Mouse (Mus musculus) ovary, adult 18-20 months (tissue): ENCODE data around the gene Arhgap23.

Source experiments
- DNase-seq: peaks from one replicate; pipeline ENCODE4 v3.0.0; 2022; ENCODE audit warnings: low spot score, mixed read lengths

Arhgap23 gene

GRCm38 (mm10) chr11:97534442-97535307 is 119.3 kb downstream of the Arhgap23 start:
- no peak for DNase-seq

DNA sequence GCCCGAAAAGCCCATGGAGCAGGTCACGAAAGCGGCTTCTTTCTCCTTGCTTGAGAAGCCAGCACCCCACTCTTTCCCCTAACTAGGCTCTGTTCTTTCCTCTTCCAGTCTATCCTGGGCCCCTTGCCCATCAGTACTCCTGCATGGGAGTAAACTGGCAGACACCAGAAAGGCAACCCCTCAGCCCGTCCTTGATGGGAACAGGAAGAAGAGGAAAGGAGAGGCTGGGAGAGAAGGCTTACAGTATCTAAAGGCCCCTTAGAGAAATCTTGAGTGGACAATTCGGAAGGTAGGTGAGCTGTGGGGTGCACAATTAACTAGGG is 119.9 kb downstream of the Arhgap23 start:
- no peak for DNase-seq

DNA sequence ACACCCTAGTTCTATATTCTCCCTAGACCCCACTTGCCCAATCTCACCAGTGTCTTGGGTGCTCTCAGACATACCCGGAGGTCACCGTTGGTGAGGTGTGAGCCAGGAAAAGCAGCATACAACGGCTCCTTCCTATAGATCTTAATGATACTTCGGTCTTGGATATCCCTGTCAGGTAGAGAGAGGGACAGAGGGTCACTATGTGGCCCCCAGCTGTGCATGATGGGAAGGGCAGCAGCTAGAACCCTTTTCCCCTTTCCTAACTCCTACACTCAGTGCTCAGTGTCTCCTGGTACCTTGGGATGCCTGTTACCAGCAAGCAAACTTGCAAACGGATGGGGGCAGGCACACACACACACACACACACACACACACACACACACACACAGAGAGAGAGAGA is 120.3 kb downstream of the Arhgap23 start:
- no peak for DNase-seq

DNA sequence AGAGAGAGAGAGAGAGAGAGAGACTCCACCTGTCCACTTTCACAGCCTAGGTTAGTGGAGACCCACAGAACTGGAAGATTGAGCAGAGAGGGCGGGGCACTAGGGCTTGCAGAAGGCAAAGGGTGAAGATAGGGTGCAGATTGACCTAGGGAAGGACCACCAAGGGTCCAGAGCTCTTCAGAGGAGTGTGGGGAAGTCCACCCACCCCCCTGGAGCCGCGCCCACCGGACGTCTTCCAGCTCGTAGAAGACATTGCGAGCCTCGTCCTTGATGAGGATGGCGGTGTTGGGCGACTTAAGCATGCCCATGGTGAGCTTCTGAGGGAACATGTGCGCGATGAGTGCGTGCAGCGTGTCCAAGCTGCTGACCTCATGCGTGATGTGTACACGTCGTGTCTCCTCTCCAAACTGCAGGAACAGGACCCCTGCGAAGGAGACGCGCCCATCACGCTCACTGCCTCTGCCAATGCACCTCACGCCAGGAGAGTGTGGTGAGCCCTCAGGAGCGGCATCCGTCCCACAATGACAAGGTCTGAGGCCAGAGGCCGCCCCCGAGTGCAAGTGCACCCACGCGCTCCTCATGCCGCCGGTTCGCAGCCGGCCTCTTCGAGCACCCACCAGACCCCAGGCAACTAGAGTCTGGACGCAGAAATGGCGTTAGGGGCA is 120.9 kb downstream of the Arhgap23 start:
- DNase-seq, result no peak

GRCm38 (mm10) chr11:97536835-97537579 is 121.7 kb downstream of the Arhgap23 start:
- no peak for DNase-seq

GRCm38 (mm10) chr11:97537580-97538089 is 122.3 kb downstream of the Arhgap23 start:
- DNase-seq, result no peak

DNA sequence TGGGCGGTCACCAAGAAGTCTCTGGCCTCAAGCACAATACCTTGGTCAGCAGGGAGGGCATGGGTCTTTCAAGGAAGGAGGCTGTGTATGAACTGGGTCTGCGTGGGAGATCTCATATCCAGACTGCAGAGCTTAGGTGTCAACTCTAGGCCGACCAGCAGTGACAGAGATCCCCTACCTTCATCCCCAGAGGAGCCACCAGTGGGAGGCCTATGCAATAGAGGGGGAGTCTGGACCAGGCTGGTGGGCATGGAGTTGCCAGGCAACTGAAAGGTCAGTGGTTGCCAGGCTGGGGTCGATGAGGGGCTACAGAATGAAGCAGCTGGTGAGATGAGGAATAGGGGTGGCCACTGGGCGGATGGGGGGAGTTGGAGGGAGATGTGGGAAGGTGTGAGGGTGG is 124.3 kb downstream of the Arhgap23 start:
- DNase-seq, result no peak

- DNase-seq, result no peak
Measured at GRCm38 (mm10) chr11:97540136-97540535, 124.8 kb downstream of the Arhgap23 start.

GRCm38 (mm10) chr11:97540604-97541003 is 125.3 kb downstream of the Arhgap23 start:
- no peak for DNase-seq

DNA sequence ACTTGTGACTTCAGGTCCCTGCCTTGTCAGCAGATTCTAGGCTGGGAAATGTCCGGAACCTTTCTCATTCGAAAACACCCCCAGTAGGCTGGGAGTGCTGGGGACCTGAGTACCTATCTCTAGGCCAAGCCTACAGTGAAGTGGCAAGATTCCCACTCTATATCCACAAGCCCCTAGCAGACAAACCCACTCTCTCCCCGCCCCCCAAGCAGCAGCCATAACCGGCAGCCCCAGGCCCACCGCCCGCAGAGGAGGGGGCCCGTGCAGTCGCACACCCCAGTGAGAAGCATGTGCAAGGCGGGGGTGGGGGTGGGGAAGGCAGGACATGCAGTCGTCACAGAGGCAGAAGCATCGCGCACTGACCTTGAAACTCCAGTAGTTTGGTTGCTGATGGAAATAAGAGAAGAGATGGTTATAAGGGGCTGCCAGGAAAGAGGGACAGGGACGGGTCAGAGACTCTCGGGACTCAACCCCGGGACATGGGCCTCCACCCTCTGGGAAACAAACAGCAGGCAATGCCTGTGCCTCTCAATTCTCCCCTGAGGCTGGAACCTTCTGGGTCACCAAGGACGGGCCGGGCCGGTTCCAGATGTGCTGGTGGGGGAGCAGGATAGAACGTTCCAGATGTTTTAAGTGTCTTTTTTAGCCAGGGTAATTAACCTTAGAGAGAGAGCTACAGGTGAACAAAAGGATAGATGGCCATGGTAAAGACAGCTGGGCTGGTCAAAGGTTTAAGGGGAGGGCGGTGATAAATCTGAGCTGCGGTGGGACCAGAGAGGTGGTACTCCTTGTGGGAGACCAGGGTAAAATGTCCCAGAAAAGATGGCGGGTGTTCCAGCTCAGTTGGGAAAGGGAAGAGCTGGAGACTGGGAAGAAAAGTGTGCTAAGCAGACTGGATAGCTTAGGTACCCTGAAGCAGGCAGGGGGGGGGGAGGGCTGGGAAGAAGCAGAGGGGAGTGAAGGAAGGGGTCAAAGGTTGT is 127.1 kb downstream of the Arhgap23 start:
- DNase-seq, result no peak

- DNase-seq, result no peak
Measured at GRCm38 (mm10) chr11:97543181-97543733, 127.9 kb downstream of the Arhgap23 start.

GRCm38 (mm10) chr11:97543883-97544282 is 128.6 kb downstream of the Arhgap23 start:
- DNase-seq, result no peak

- no peak for DNase-seq
Measured at GRCm38 (mm10) chr11:97545808-97546560, 130.7 kb downstream of the Arhgap23 start.

GRCm38 (mm10) chr11:97546804-97547411 is 131.6 kb downstream of the Arhgap23 start:
- DNase-seq, result no peak

DNA sequence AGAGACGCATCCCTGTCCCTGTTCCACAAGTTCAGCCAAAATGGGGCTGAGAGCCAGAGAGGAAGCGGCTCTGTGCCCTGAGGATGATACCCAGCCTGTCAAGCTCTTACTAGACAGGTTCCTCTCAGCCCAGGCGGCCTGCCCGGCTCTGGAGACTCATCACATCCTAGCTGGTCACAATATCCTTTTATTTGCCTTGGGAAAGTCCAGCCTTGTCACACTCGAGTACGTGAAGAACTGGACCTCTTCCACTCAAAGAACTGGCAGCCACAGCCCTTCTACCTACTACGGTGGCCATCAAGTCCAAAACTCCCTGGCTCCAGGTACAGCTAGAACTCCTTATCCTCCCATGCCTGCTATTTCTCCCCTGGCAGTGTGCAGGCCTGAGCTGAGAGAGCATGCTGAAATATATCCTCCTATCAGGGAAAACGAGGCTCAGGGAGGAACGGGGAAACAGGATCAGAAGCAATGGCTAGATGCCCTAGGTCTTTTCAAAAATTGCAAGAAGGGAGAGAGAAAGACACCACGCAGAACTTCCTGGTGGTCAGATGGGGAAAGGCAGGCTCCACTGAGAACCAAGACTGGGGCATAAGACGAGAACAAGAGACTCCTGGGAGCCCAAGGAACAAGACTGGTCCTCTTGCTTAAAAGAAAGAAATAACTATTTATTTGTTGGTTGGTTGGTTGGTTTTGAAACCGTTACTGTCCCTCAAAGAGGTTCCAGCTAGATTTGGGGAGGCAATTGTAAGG is 132.8 kb downstream of the Arhgap23 start:
- no peak for DNase-seq

DNA sequence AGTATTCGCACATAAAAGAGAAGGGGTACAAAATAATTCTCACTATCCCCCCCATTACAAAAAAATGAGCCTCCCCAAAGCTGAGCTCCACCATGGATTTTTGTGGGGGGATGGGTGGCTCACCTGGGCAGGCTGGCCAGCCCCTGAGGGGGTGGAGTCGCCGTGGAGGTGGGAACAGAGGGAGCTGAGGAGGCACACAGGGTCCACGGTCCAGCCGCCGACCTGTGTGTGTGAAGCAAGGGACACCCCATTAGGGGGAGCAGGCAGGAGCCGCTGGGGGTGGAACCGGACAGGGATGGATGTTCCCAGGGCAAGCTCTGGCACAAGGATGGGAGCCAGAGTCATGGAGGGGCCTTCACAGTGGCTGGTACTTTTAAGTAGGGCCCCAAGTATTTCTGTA is 133.4 kb downstream of the Arhgap23 start:
- no peak for DNase-seq
